ENCODE assay signal across 38 mouse cellular contexts in genomic region chr13:21591618-21592017, GRCm38 (mm10). TPM values are rescaled to one million over a fixed set of nuclear protein-coding genes. Genes with fewer than 3 reads are reported as not detected.
A peak's percentile ranks its signal among the peaks of the same experiment; 100 is the strongest.
DNase-seq lines count a peak whose midpoint lies in the region; ATAC-seq and TF ChIP-seq lines count a peak whose summit lies in the region.
"Had no signal": no experiment of that assay in that cellular context is flagged by ENCODE, and none has a peak within 500 bp of the region (broad histone marks: within the 10 kb centered on the region; RNA-seq: fewer than 3 reads in every experiment).

No protein-coding gene starts in this region.

- no peak overlapping the region for H3K27ac ChIP-seq in heart, embryonic 12.5 days (ENCODE audit: poor library complexity, severe bottlenecking)
- H3K27ac ChIP-seq in lung, postnatal 0 days (ENCODE audit: low read length): no peak overlapping the region
- no peak overlapping the region for H3K27ac ChIP-seq in embryonic facial prominence, embryonic 12.5 days
- H3K27ac ChIP-seq in embryonic facial prominence, embryonic 13.5 days: no peak overlapping the region
- H3K27ac ChIP-seq: forebrain, embryonic 12.5 days; hindbrain, embryonic 12.5 days; liver, embryonic 14.5 days; neural tube, embryonic 15.5 days had no signal

- no peak overlapping the region for H3K9ac ChIP-seq in heart, embryonic 12.5 days
- H3K9ac ChIP-seq in lung, postnatal 0 days (replicated peaks; ENCODE audit: low read depth): no peak overlapping the region
- H3K9ac ChIP-seq in embryonic facial prominence, embryonic 12.5 days: no peak overlapping the region
- no peak overlapping the region for H3K9ac ChIP-seq in embryonic facial prominence, embryonic 13.5 days
- H3K9ac ChIP-seq: forebrain, embryonic 12.5 days; forebrain, postnatal 0 days; hindbrain, embryonic 12.5 days; liver, embryonic 14.5 days; lung, embryonic 14.5 days; neural tube, embryonic 15.5 days had no signal

- intact Hi-C loops in heart, postnatal 36 days (cut with DNase I): no loop called here

- no peaks in the 10 kb centered on the region for H3K9me3 ChIP-seq in heart, embryonic 12.5 days (replicated peaks)
- no peaks in the 10 kb centered on the region for H3K9me3 ChIP-seq in lung, postnatal 0 days (ENCODE audit: low read length)
- H3K9me3 ChIP-seq in embryonic facial prominence, embryonic 12.5 days: no peaks in the 10 kb centered on the region
- H3K9me3 ChIP-seq in embryonic facial prominence, embryonic 13.5 days: no peaks in the 10 kb centered on the region
- H3K9me3 ChIP-seq: neural tube, embryonic 15.5 days had no signal

- H3K27me3 ChIP-seq in heart, embryonic 12.5 days (replicated peaks): no peaks in the 10 kb centered on the region
- no peaks in the 10 kb centered on the region for H3K27me3 ChIP-seq in lung, postnatal 0 days (replicated peaks; ENCODE audit: insufficient read depth, low read length)
- no peaks in the 10 kb centered on the region for H3K27me3 ChIP-seq in embryonic facial prominence, embryonic 12.5 days
- no peaks in the 10 kb centered on the region for H3K27me3 ChIP-seq in embryonic facial prominence, embryonic 13.5 days
- H3K27me3 ChIP-seq: forebrain, embryonic 12.5 days; hindbrain, embryonic 12.5 days; neural tube, embryonic 15.5 days had no signal

- WGBS in heart, embryonic 12.5 days: 49% methylated on average over 2 of the region's 2 CpGs
- 54% methylated on average over 2 of the region's 2 CpGs for WGBS in lung, postnatal 0 days
- WGBS in embryonic facial prominence, embryonic 12.5 days: 65% methylated on average over 2 of the region's 2 CpGs
- WGBS in embryonic facial prominence, embryonic 13.5 days: 60% methylated on average over 2 of the region's 2 CpGs

- H3K36me3 ChIP-seq in heart, embryonic 12.5 days: no peaks in the 10 kb centered on the region
- no peaks in the 10 kb centered on the region for H3K36me3 ChIP-seq in lung, postnatal 0 days (ENCODE audit: insufficient read depth, low read length)
- no peaks in the 10 kb centered on the region for H3K36me3 ChIP-seq in embryonic facial prominence, embryonic 12.5 days
- no peaks in the 10 kb centered on the region for H3K36me3 ChIP-seq in embryonic facial prominence, embryonic 13.5 days
- H3K36me3 ChIP-seq: forebrain, embryonic 12.5 days; hindbrain, embryonic 12.5 days; neural tube, embryonic 15.5 days had no signal

- 0 out of 2 replicates have a peak, but pooled peaks have one; percentile 9 for ATAC-seq in heart, embryonic 12.5 days (ENCODE audit: insufficient number of reproducible peaks, low FRiP score)
- no peak for ATAC-seq in lung, postnatal 0 days
- ATAC-seq in embryonic facial prominence, embryonic 12.5 days (ENCODE audit: insufficient number of reproducible peaks, insufficient read depth, low FRiP score, low TSS enrichment): peak; percentile 35; the same call in 1 of the 2 replicates
- ATAC-seq in embryonic facial prominence, embryonic 13.5 days (ENCODE audit: insufficient number of reproducible peaks, insufficient read depth, low FRiP score, low TSS enrichment, low read depth): peak; percentile 56; the same call in 1 of the 2 replicates
- ATAC-seq: forebrain, postnatal 0 days; inflammation-experienced regulatory T-cells, adult 6 months had no signal

- no peak for DNase-seq in heart, postnatal 36 days
- DNase-seq in lung, postnatal 0 days (ENCODE audit: low spot score): peak; percentile 8
- DNase-seq in lung, postnatal 10 days: no peak
- DNase-seq in urinary bladder, postnatal 10 days (ENCODE audit: low spot score): no peak
- DNase-seq: adrenal gland, adult 2 months; adrenal gland, postnatal 36 days; B cell, adult 2 months; cerebellum, postnatal 10 days; forebrain, postnatal 0 days; kidney, adult 11 months; kidney, postnatal 14 days; layer of hippocampus, adult 9-11 months; liver; lung, embryonic 14.5 days; lung, postnatal 4 days; retina, postnatal 1 day; right cerebral cortex, postnatal 14 days; thymus, adult 18-20 months; thymus, postnatal 36 days had no signal

- no peak for TF ChIP-seq CTCF in lung, postnatal 0 days (IDR thresholded peaks at IDR 0.05)

- no peak overlapping the region for H3K4me2 ChIP-seq in heart, embryonic 12.5 days
- no peak overlapping the region for H3K4me2 ChIP-seq in lung, postnatal 0 days (replicated peaks; ENCODE audit: low read depth, low read length)
- no peak overlapping the region for H3K4me2 ChIP-seq in embryonic facial prominence, embryonic 12.5 days (replicated peaks)
- no peak overlapping the region for H3K4me2 ChIP-seq in embryonic facial prominence, embryonic 13.5 days
- H3K4me2 ChIP-seq: forebrain, embryonic 12.5 days; hindbrain, embryonic 12.5 days; lung, embryonic 14.5 days; neural tube, embryonic 15.5 days had no signal

- no peak for TF ChIP-seq EP300 in lung, postnatal 0 days (IDR thresholded peaks at IDR 0.05)

- H3K4me1 ChIP-seq in heart, embryonic 12.5 days (replicated peaks): no peaks in the 10 kb centered on the region
- H3K4me1 ChIP-seq in lung, postnatal 0 days (ENCODE audit: insufficient read depth, low read depth, low read length): no peaks in the 10 kb centered on the region
- no peaks in the 10 kb centered on the region for H3K4me1 ChIP-seq in embryonic facial prominence, embryonic 12.5 days
- no peaks in the 10 kb centered on the region for H3K4me1 ChIP-seq in embryonic facial prominence, embryonic 13.5 days
- H3K4me1 ChIP-seq: forebrain, embryonic 12.5 days; hindbrain, embryonic 12.5 days; neural tube, embryonic 15.5 days had no signal

- H3K4me3 ChIP-seq in heart, embryonic 12.5 days: no peak overlapping the region
- no peak overlapping the region for H3K4me3 ChIP-seq in lung, postnatal 0 days (ENCODE audit: low read depth, low read length)
- no peak overlapping the region for H3K4me3 ChIP-seq in embryonic facial prominence, embryonic 12.5 days
- H3K4me3 ChIP-seq in embryonic facial prominence, embryonic 13.5 days: no peak overlapping the region
- H3K4me3 ChIP-seq: forebrain, embryonic 12.5 days; hindbrain, embryonic 12.5 days; neural tube, embryonic 15.5 days had no signal

RNA-seq across cellular contexts. Expression of gene Olfr1364, which starts 10.1 kb away (rescaled TPM):
- polyA plus RNA-seq in heart, embryonic 12.5 days (2016; fragmentation: Nextera tagmentation; extraction: Ambion mirVana): not detected in 2 replicates
- total RNA-seq in heart, postnatal 36 days (2021): not detected
- polyA plus RNA-seq in lung, postnatal 0 days (2015; fragmentation: Nextera tagmentation; extraction: Ambion mirVana): not detected in 2 replicates
- polyA plus RNA-seq in embryonic facial prominence, embryonic 12.5 days (2016; fragmentation: Nextera tagmentation; extraction: Ambion mirVana): not detected in 2 replicates
- not detected in 2 replicates for polyA plus RNA-seq in embryonic facial prominence, embryonic 13.5 days (2015; fragmentation: Nextera tagmentation; extraction: Ambion mirVana)
- total RNA-seq: adrenal gland, adult 2 months; adrenal gland, postnatal 36 days; common myeloid progenitor, adult 5-6 weeks; forebrain, postnatal 0 days; gastrocnemius, adult 8-10 months; gastrocnemius, postnatal 4 days; left cerebral cortex, adult 18-20 months; left cerebral cortex, postnatal 14 days had no signal
- polyA plus RNA-seq: adrenal gland, adult 2 months; brain, embryonic 14.5 days; embryonic facial prominence, embryonic 14.5 days; forebrain, embryonic 12.5 days; forebrain, postnatal 0 days; heart, postnatal 0 days; hindbrain, embryonic 12.5 days; inflammation-experienced regulatory T-cells, adult 6 months; kidney, embryonic 14.5 days; limb, embryonic 11.5 days; liver, embryonic 14.5 days; lung, embryonic 14.5 days; neural tube, embryonic 15.5 days; stomach, embryonic 16.5 days had no signal

RNA-seq across cellular contexts. Expression of gene Olfr1362, which starts 22.2 kb away (rescaled TPM):
- not detected in 2 replicates for polyA plus RNA-seq in heart, embryonic 12.5 days (2016; fragmentation: Nextera tagmentation; extraction: Ambion mirVana)
- not detected for total RNA-seq in heart, postnatal 36 days (2021)
- polyA plus RNA-seq in lung, postnatal 0 days (2015; fragmentation: Nextera tagmentation; extraction: Ambion mirVana): not detected in 2 replicates
- not detected in 2 replicates for polyA plus RNA-seq in embryonic facial prominence, embryonic 12.5 days (2016; fragmentation: Nextera tagmentation; extraction: Ambion mirVana)
- polyA plus RNA-seq in embryonic facial prominence, embryonic 13.5 days (2015; fragmentation: Nextera tagmentation; extraction: Ambion mirVana): not detected in 2 replicates
- total RNA-seq: adrenal gland, adult 2 months; adrenal gland, postnatal 36 days; common myeloid progenitor, adult 5-6 weeks; forebrain, postnatal 0 days; gastrocnemius, adult 8-10 months; gastrocnemius, postnatal 4 days; left cerebral cortex, adult 18-20 months; left cerebral cortex, postnatal 14 days had no signal
- polyA plus RNA-seq: adrenal gland, adult 2 months; brain, embryonic 14.5 days; embryonic facial prominence, embryonic 14.5 days; forebrain, embryonic 12.5 days; forebrain, postnatal 0 days; heart, postnatal 0 days; hindbrain, embryonic 12.5 days; inflammation-experienced regulatory T-cells, adult 6 months; kidney, embryonic 14.5 days; limb, embryonic 11.5 days; liver, embryonic 14.5 days; lung, embryonic 14.5 days; neural tube, embryonic 15.5 days; stomach, embryonic 16.5 days had no signal

RNA-seq across cellular contexts. Expression of gene Olfr1535, which starts 31.9 kb away (rescaled TPM):
- 0.04 and 0.05 TPM in 2 replicates for polyA plus RNA-seq in heart, embryonic 12.5 days (2016; fragmentation: Nextera tagmentation; extraction: Ambion mirVana)
- not detected for total RNA-seq in heart, postnatal 36 days (2021)
- 0.05 TPM in 1 of 2 replicates, not detected in the other for polyA plus RNA-seq in lung, postnatal 0 days (2015; fragmentation: Nextera tagmentation; extraction: Ambion mirVana)
- 0.08 TPM in 1 of 2 replicates, not detected in the other for polyA plus RNA-seq in embryonic facial prominence, embryonic 12.5 days (2016; fragmentation: Nextera tagmentation; extraction: Ambion mirVana)
- polyA plus RNA-seq in embryonic facial prominence, embryonic 13.5 days (2015; fragmentation: Nextera tagmentation; extraction: Ambion mirVana): 0.08 TPM in 1 of 2 replicates, not detected in the other
- total RNA-seq: adrenal gland, adult 2 months; adrenal gland, postnatal 36 days; common myeloid progenitor, adult 5-6 weeks; forebrain, postnatal 0 days; gastrocnemius, adult 8-10 months; gastrocnemius, postnatal 4 days; left cerebral cortex, adult 18-20 months; left cerebral cortex, postnatal 14 days had no signal
- polyA plus RNA-seq: adrenal gland, adult 2 months; brain, embryonic 14.5 days; embryonic facial prominence, embryonic 14.5 days; forebrain, embryonic 12.5 days; heart, postnatal 0 days; hindbrain, embryonic 12.5 days; liver, embryonic 14.5 days had no signal

RNA-seq across cellular contexts. Expression of gene Olfr1366, which starts 49.0 kb away (rescaled TPM):
- polyA plus RNA-seq in heart, embryonic 12.5 days (2016; fragmentation: Nextera tagmentation; extraction: Ambion mirVana): 0.06 and 0.10 TPM in 2 replicates
- not detected for total RNA-seq in heart, postnatal 36 days (2021)
- polyA plus RNA-seq in lung, postnatal 0 days (2015; fragmentation: Nextera tagmentation; extraction: Ambion mirVana): 0.06 TPM in 1 of 2 replicates, not detected in the other
- 0.19 and 0.40 TPM in 2 replicates for polyA plus RNA-seq in embryonic facial prominence, embryonic 12.5 days (2016; fragmentation: Nextera tagmentation; extraction: Ambion mirVana)
- 0.17 and 0.36 TPM in 2 replicates for polyA plus RNA-seq in embryonic facial prominence, embryonic 13.5 days (2015; fragmentation: Nextera tagmentation; extraction: Ambion mirVana)
- total RNA-seq: adrenal gland, adult 2 months; adrenal gland, postnatal 36 days; common myeloid progenitor, adult 5-6 weeks; forebrain, postnatal 0 days; gastrocnemius, adult 8-10 months; gastrocnemius, postnatal 4 days; left cerebral cortex, adult 18-20 months; left cerebral cortex, postnatal 14 days had no signal
- polyA plus RNA-seq: adrenal gland, adult 2 months; brain, embryonic 14.5 days; heart, postnatal 0 days; inflammation-experienced regulatory T-cells, adult 6 months; liver, embryonic 14.5 days had no signal

RNA-seq across cellular contexts. Expression of gene Olfr11, which starts 50.7 kb away (rescaled TPM):
- polyA plus RNA-seq in heart, embryonic 12.5 days (2016; fragmentation: Nextera tagmentation; extraction: Ambion mirVana): not detected in 2 replicates
- not detected for total RNA-seq in heart, postnatal 36 days (2021)
- polyA plus RNA-seq in lung, postnatal 0 days (2015; fragmentation: Nextera tagmentation; extraction: Ambion mirVana): not detected in 2 replicates
- polyA plus RNA-seq in embryonic facial prominence, embryonic 12.5 days (2016; fragmentation: Nextera tagmentation; extraction: Ambion mirVana): not detected in 2 replicates
- 0.28 TPM in 1 of 2 replicates, not detected in the other for polyA plus RNA-seq in embryonic facial prominence, embryonic 13.5 days (2015; fragmentation: Nextera tagmentation; extraction: Ambion mirVana)
- total RNA-seq: adrenal gland, adult 2 months; adrenal gland, postnatal 36 days; common myeloid progenitor, adult 5-6 weeks; forebrain, postnatal 0 days; gastrocnemius, adult 8-10 months; gastrocnemius, postnatal 4 days; left cerebral cortex, adult 18-20 months; left cerebral cortex, postnatal 14 days had no signal
- polyA plus RNA-seq: adrenal gland, adult 2 months; brain, embryonic 14.5 days; embryonic facial prominence, embryonic 14.5 days; forebrain, embryonic 12.5 days; forebrain, postnatal 0 days; heart, postnatal 0 days; hindbrain, embryonic 12.5 days; inflammation-experienced regulatory T-cells, adult 6 months; kidney, embryonic 14.5 days; limb, embryonic 11.5 days; liver, embryonic 14.5 days; lung, embryonic 14.5 days; stomach, embryonic 16.5 days had no signal
